Mouse (Mus musculus) forebrain, embryonic 14.5 days (tissue): ENCODE data around the gene Kirrel3. TPM values are rescaled to one million over a fixed set of nuclear protein-coding genes. Genes with fewer than 3 reads are reported as not detected.

ENCODE experiments used
- ATAC-seq: fragments of 200-750 bp; cut with Nextera tagmentation; 2 replicates; pipeline ENCODE4 v1.8.0; 2017; ENCODE audit warnings: mild to moderate bottlenecking, moderate library complexity
- DNase-seq: peaks from one replicate; pipeline ENCODE4 v3.0.0-alpha.2; 2015; ENCODE audit warnings: low spot score
- H3K27ac ChIP-seq: fragments of 300-500 bp; sonication (generic); 2 replicates; pipeline ENCODE4 v1.5.1; 2014; ENCODE audit warnings: low read depth, mild to moderate bottlenecking, control low read depth, low read length, moderate library complexity
- H3K27me3 ChIP-seq: fragments of 300-500 bp; sonication (generic); replicated peaks from 2 replicates; pipeline ENCODE4 v1.6.1; 2014; ENCODE audit warnings: low read length, control low read depth, mixed read lengths; ENCODE audit not compliant: control insufficient read depth, insufficient read depth
- H3K36me3 ChIP-seq: fragments of 300-500 bp; sonication (generic); 2 replicates; pipeline ENCODE4 v1.6.1; 2014; ENCODE audit warnings: low read length, control low read depth; ENCODE audit not compliant: control insufficient read depth, insufficient read depth
- H3K4me1 ChIP-seq: fragments of 300-500 bp; sonication (generic); 2 replicates; pipeline ENCODE4 v1.6.1; 2014; ENCODE audit warnings: antibody characterized with exemption, low read length, control low read depth; ENCODE audit not compliant: control insufficient read depth, insufficient read depth
- H3K4me2 ChIP-seq: fragments of 300-500 bp; sonication (generic); 2 replicates; pipeline ENCODE4 v1.6.1; 2014; ENCODE audit warnings: mild to moderate bottlenecking, control low read depth, low read length
- H3K4me3 ChIP-seq: fragments of 300-500 bp; sonication (generic); 2 replicates; pipeline ENCODE4 v1.5.1; 2014; ENCODE audit warnings: low read depth, low read length, control low read depth
- H3K9ac ChIP-seq: fragments of 300-500 bp; sonication (generic); 2 replicates; pipeline ENCODE4 v1.6.1; 2014; ENCODE audit warnings: mild to moderate bottlenecking, low read length, control low read depth, moderate library complexity
- H3K9me3 ChIP-seq: fragments of 300-500 bp; sonication (generic); replicated peaks from 2 replicates; pipeline ENCODE4 v1.6.1; 2016; ENCODE audit warnings: low read length, control low read depth, mixed read lengths; ENCODE audit not compliant: control insufficient read depth
- WGBS: fragments of 180-500 bp; shearing (Covaris S2); extraction: QIAGEN DNeasy Blood & Tissue Kit; methylation state at CpG from one replicate; pipeline ENCODE4 v1.1.7; 2014; 5-methylcytosine and 5-hydroxymethylcytosine counted together
- polyA plus RNA-seq: library from polyadenylated mRNA; unstranded; fragments of >200 nt; fragmentation: Nextera tagmentation; extraction: Ambion mirVana; gene quantifications from 2 replicates; pipeline ENCODE4 v1.2.1, GENCODE M21; 2014

The Kirrel3 gene
- polyA plus RNA-seq, 1 experiment from 2014 or later = 31.0 TPM

DNA sequence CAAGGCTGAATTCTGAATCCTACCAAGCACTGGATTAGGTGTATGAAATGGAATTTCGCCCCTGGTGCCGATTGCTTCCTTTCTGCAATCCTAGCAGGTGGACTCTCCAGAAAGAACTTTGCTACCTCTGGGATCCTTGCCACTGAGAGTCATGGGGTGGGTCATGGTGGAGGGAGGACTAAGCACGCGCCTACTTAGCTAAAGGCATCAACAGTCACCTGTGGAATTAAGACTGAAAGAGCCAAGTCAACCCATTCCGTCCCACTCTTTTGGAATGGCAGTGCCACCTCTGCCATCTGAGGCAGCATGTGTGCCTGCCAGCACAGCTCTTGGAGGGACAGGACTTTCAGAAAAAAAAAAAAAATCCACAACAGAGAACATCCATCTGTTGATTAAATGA is 4.1 kb downstream of the Kirrel3 start:
- no peaks in the 10 kb centered on the region for H3K9me3 ChIP-seq
- ATAC-seq = no peak
- H3K27me3 ChIP-seq = peaks cover 15% of the 10 kb centered on the region; the same call in 1 of the 2 replicates
- no peak overlapping the region for H3K27ac ChIP-seq
- no peaks in the 10 kb centered on the region for H3K36me3 ChIP-seq
- peak overlapping the region; percentile 82 for H3K4me2 ChIP-seq
- WGBS = 22% methylated on average over 5 of the region's 5 CpGs
- H3K4me3 ChIP-seq = peak overlapping the region; percentile 65
- peaks cover 4% of the 10 kb centered on the region for H3K4me1 ChIP-seq
- no peak for DNase-seq
- H3K9ac ChIP-seq = peak overlapping the region; percentile 78; the same call in 1 of the 2 replicates

DNA sequence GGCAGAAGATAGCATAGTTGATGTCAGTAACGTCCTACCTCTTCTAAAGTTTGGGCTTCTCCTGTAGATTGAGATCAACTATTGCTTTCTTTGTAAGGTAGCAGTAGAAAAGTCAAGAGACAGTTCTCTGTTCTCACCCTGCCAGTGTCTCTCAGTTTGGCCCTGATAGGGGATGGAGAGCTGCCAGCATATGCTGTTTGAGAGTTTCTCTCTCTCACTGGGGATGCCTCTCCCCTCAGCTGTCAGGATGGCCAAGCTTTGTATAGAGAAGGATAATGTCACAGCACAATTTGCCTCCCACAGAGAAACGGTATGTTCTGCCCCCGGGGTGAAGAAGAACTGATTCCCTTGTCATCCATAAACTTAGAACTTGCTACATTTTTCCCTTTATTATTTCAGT is 6.4 kb downstream of the Kirrel3 start:
- no peaks in the 10 kb centered on the region for H3K9me3 ChIP-seq
- no peak for DNase-seq
- H3K4me1 ChIP-seq = peaks cover 4% of the 10 kb centered on the region
- 52% methylated on average over 3 of the region's 3 CpGs for WGBS
- H3K4me2 ChIP-seq = peak overlapping the region; percentile 82
- no peak overlapping the region for H3K27ac ChIP-seq
- H3K9ac ChIP-seq = no peak overlapping the region
- peaks cover 15% of the 10 kb centered on the region; the same call in 1 of the 2 replicates for H3K27me3 ChIP-seq
- no peak for ATAC-seq
- H3K36me3 ChIP-seq = no peaks in the 10 kb centered on the region
- no peak overlapping the region for H3K4me3 ChIP-seq

- H3K27ac ChIP-seq = no peak overlapping the region
- DNase-seq (no peak), ATAC-seq (no peak)
Observed at GRCm38 (mm10) chr9:34493571-34493970, 7.9 kb downstream of the Kirrel3 start.

DNA sequence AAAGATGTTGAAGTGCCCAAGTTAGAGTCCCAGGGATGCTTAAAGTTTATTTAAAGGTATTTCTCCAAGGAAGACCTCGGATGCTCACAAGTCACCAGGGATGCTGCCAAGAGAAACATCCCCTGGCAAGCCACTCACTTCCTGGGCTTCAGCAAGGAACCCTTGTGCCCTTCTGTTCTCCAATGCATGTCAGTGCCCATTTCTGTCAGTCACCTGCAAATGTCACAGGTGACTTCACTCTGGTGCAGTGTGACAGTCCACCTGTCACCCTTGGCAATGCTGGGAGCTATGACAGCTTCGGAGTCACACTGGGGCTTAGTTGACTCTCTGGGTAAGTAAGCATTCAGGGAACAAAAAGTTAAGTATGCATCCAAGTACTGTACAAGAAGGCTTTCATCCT is 12.4 kb downstream of the Kirrel3 start:
- Histone ChIP-seq H3K9me3 (no peaks in the 10 kb centered on the region), H3K4me3 (no peak overlapping the region), H3K36me3 (no peaks in the 10 kb centered on the region), H3K27me3 (no peaks in the 10 kb centered on the region), H3K9ac (no peak overlapping the region), H3K27ac (no peak overlapping the region), H3K4me2 (no peak overlapping the region), H3K4me1 (no peaks in the 10 kb centered on the region)
- DNase-seq (no peak), ATAC-seq (no peak)
- 87% methylated on average over 2 of the region's 2 CpGs for WGBS

More at GRCm38 (mm10) chr9:34493571-34493970, 7.9 kb downstream of the Kirrel3 start:
- Histone ChIP-seq H3K27me3 (peaks cover 9% of the 10 kb centered on the region; the same call in 1 of the 2 replicates), H3K9ac (no peak overlapping the region), H3K4me3 (no peak overlapping the region), H3K4me2 (no peak overlapping the region), H3K9me3 (no peaks in the 10 kb centered on the region), H3K36me3 (no peaks in the 10 kb centered on the region), H3K4me1 (no peaks in the 10 kb centered on the region)
- 11% methylated on average over 2 of the region's 2 CpGs for WGBS

GRCm38 (mm10) chr9:34498651-34499050 is 13.0 kb downstream of the Kirrel3 start:
- no peak overlapping the region for H3K4me3 ChIP-seq
- peak; percentile 87 for DNase-seq
- H3K27me3 ChIP-seq = no peaks in the 10 kb centered on the region
- no peaks in the 10 kb centered on the region for H3K36me3 ChIP-seq
- H3K9ac ChIP-seq = no peak overlapping the region
- H3K27ac ChIP-seq = no peak overlapping the region
- no peak overlapping the region for H3K4me2 ChIP-seq
- ATAC-seq = peak; percentile 76; the same call in 1 of the 2 replicates
- WGBS = 5% methylated on average over 5 of the region's 5 CpGs
- no peaks in the 10 kb centered on the region for H3K4me1 ChIP-seq
- no peaks in the 10 kb centered on the region for H3K9me3 ChIP-seq

- H3K4me2 ChIP-seq = no peak overlapping the region
- peaks cover 9% of the 10 kb centered on the region for H3K4me1 ChIP-seq
- H3K9ac ChIP-seq = no peak overlapping the region
- H3K9me3 ChIP-seq = no peaks in the 10 kb centered on the region
- DNase-seq (peak; percentile 83), ATAC-seq (peak; percentile 83)
- H3K27me3 ChIP-seq = no peaks in the 10 kb centered on the region
- H3K36me3 ChIP-seq = no peaks in the 10 kb centered on the region
- H3K27ac ChIP-seq = 0 out of 2 replicates have a peak overlapping the region, but pooled peaks have one; percentile 40
- H3K4me3 ChIP-seq = no peak overlapping the region
- WGBS = 50% methylated on average over 2 of the region's 2 CpGs
Observed at GRCm38 (mm10) chr9:34507164-34507563, 21.5 kb downstream of the Kirrel3 start.

DNA sequence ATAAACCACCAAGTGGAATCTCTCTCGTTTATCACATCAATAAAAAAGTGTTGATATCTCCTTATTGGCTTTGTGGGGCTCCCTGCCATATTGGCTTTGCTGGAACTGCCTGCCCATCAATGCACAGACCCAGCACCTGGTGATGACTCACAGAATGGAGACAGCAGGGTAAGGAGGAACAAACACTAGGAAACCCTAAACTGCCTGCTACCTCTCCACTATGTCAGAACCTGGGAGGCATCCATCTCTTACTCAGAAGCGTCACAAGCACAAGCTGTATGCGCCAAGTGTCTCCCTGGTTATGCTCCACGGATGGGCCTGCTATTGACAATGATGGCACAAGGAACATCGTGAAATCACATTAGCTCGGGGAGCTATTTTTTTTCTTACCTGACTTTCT is 33.2 kb downstream of the Kirrel3 start:
- DNase-seq (no peak), ATAC-seq (no peak)
- Histone ChIP-seq H3K27ac (no peak overlapping the region), H3K4me2 (no peak overlapping the region), H3K27me3 (no peaks in the 10 kb centered on the region), H3K4me1 (no peaks in the 10 kb centered on the region), H3K9me3 (no peaks in the 10 kb centered on the region), H3K4me3 (no peak overlapping the region), H3K9ac (no peak overlapping the region), H3K36me3 (no peaks in the 10 kb centered on the region)
- WGBS = 82% methylated on average over 6 of the region's 6 CpGs

GRCm38 (mm10) chr9:34520234-34520950 is 34.7 kb downstream of the Kirrel3 start:
- H3K27ac ChIP-seq = no peak overlapping the region
- no peak overlapping the region for H3K4me3 ChIP-seq
- ATAC-seq (no peak), DNase-seq (peak; percentile 24)
- no peaks in the 10 kb centered on the region for H3K4me1 ChIP-seq
- no peaks in the 10 kb centered on the region for H3K9me3 ChIP-seq
- H3K27me3 ChIP-seq = no peaks in the 10 kb centered on the region
- H3K36me3 ChIP-seq = no peaks in the 10 kb centered on the region
- 78% methylated on average over 20 of the region's 20 CpGs for WGBS
- no peak overlapping the region for H3K4me2 ChIP-seq
- H3K9ac ChIP-seq = no peak overlapping the region

- Histone ChIP-seq H3K9me3 (no peaks in the 10 kb centered on the region), H3K4me2 (no peak overlapping the region), H3K27me3 (no peaks in the 10 kb centered on the region), H3K4me1 (no peaks in the 10 kb centered on the region), H3K36me3 (no peaks in the 10 kb centered on the region), H3K4me3 (no peak overlapping the region), H3K27ac (no peak overlapping the region), H3K9ac (no peak overlapping the region)
- WGBS = 89% methylated on average over 2 of the region's 2 CpGs
- no peak for ATAC-seq
- no peak for DNase-seq
Observed at GRCm38 (mm10) chr9:34525695-34526094, 40.0 kb downstream of the Kirrel3 start.
